Mouse (Mus musculus): ENCODE results near the gene Rnf4. TPM values are rescaled to one million over a fixed set of nuclear protein-coding genes. Genes with fewer than 3 reads are reported as not detected.

The Rnf4 gene
- polyA plus RNA-seq, 1 experiment from 2014 or later: 158 TPM

GRCm38 (mm10) chr5:34330136-34330535 lies 6.0 kb upstream of the Rnf4 start:
- no peaks in the 10 kb centered on the region for H3K36me3 ChIP-seq (ENCODE audit: control insufficient read depth, insufficient read depth, low read length)
- H3K9me3 ChIP-seq (ENCODE audit: control insufficient read depth, low read length): no peaks in the 10 kb centered on the region
- 84% methylated on average over 2 of the region's 2 CpGs for WGBS
- no peak for ATAC-seq (ENCODE audit: low read depth)
- no peak overlapping the region for H3K27ac ChIP-seq (ENCODE audit: low read length)
- H3K4me2 ChIP-seq (ENCODE audit: low read depth, low read length): no peak overlapping the region
- no peak overlapping the region for H3K9ac ChIP-seq (ENCODE audit: low read length)
- H3K4me1 ChIP-seq (replicated peaks; ENCODE audit: control insufficient read depth, insufficient read depth, low read length): peaks cover 7% of the 10 kb centered on the region
- H3K27me3 ChIP-seq (ENCODE audit: control insufficient read depth, insufficient read depth, low read depth, low read length): no peaks in the 10 kb centered on the region
- no peak overlapping the region for H3K4me3 ChIP-seq (ENCODE audit: low read length)

- peaks cover under 1% of the 10 kb centered on the region; the same call in 1 of the 2 replicates for H3K36me3 ChIP-seq (ENCODE audit: control insufficient read depth, insufficient read depth, low read length)
- WGBS: 96% methylated on average over 1 of the region's 1 CpGs
- no peak overlapping the region for H3K9ac ChIP-seq (ENCODE audit: low read length)
- no peak for ATAC-seq (ENCODE audit: low read depth)
- no peak overlapping the region for H3K27ac ChIP-seq (ENCODE audit: low read length)
- peaks cover 11% of the 10 kb centered on the region for H3K4me1 ChIP-seq (replicated peaks; ENCODE audit: control insufficient read depth, insufficient read depth, low read length)
- H3K4me3 ChIP-seq (ENCODE audit: low read length): no peak overlapping the region
- H3K4me2 ChIP-seq (ENCODE audit: low read depth, low read length): no peak overlapping the region
- no peaks in the 10 kb centered on the region for H3K9me3 ChIP-seq (ENCODE audit: control insufficient read depth, low read length)
- no peaks in the 10 kb centered on the region for H3K27me3 ChIP-seq (ENCODE audit: control insufficient read depth, insufficient read depth, low read depth, low read length)
Measured at GRCm38 (mm10) chr5:34334081-34334480, 2.0 kb upstream of the Rnf4 start.

GRCm38 (mm10) chr5:34335539-34336096 lies 471 bp upstream of the Rnf4 start:
- Histone ChIP-seq H3K4me1 (replicated peaks; ENCODE audit: control insufficient read depth, insufficient read depth, low read length) (peaks cover 11% of the 10 kb centered on the region), H3K27me3 (ENCODE audit: control insufficient read depth, insufficient read depth, low read depth, low read length) (no peaks in the 10 kb centered on the region), H3K4me3 (ENCODE audit: low read length) (peak overlapping the region; percentile 99), H3K36me3 (ENCODE audit: control insufficient read depth, insufficient read depth, low read length) (peaks cover 4% of the 10 kb centered on the region; the same call in 1 of the 2 replicates), H3K27ac (ENCODE audit: low read length) (peak overlapping the region; percentile 94), H3K4me2 (ENCODE audit: low read depth, low read length) (peak overlapping the region; percentile 85), H3K9ac (ENCODE audit: low read length) (peak overlapping the region; percentile 99), H3K9me3 (ENCODE audit: control insufficient read depth, low read length) (no peaks in the 10 kb centered on the region)
- ATAC-seq (ENCODE audit: low read depth): peak; percentile 59
- WGBS: 1% methylated on average over 21 of the region's 21 CpGs

- peak overlapping the region; percentile 99 for H3K4me3 ChIP-seq (ENCODE audit: low read length)
- peak overlapping the region; percentile 97 for H3K27ac ChIP-seq (ENCODE audit: low read length)
- peak; percentile 62 for ATAC-seq (ENCODE audit: low read depth)
- H3K4me1 ChIP-seq (replicated peaks; ENCODE audit: control insufficient read depth, insufficient read depth, low read length): peaks cover 15% of the 10 kb centered on the region
- under 1% methylated on average over 42 of the region's 42 CpGs for WGBS
- no peaks in the 10 kb centered on the region for H3K9me3 ChIP-seq (ENCODE audit: control insufficient read depth, low read length)
- no peaks in the 10 kb centered on the region for H3K27me3 ChIP-seq (ENCODE audit: control insufficient read depth, insufficient read depth, low read depth, low read length)
- H3K9ac ChIP-seq (ENCODE audit: low read length): peak overlapping the region; percentile 99
- peak overlapping the region; percentile 91 for H3K4me2 ChIP-seq (ENCODE audit: low read depth, low read length)
- peaks cover 4% of the 10 kb centered on the region; the same call in 1 of the 2 replicates for H3K36me3 ChIP-seq (ENCODE audit: control insufficient read depth, insufficient read depth, low read length)
Measured at GRCm38 (mm10) chr5:34336775-34337450, 824 bp downstream of the Rnf4 start.

GRCm38 (mm10) chr5:34340246-34340645 lies 4.2 kb downstream of the Rnf4 start:
- H3K4me1 ChIP-seq (replicated peaks; ENCODE audit: control insufficient read depth, insufficient read depth, low read length): peaks cover 13% of the 10 kb centered on the region
- 96% methylated on average over 6 of the region's 6 CpGs for WGBS
- no peak overlapping the region for H3K27ac ChIP-seq (ENCODE audit: low read length)
- H3K36me3 ChIP-seq (ENCODE audit: control insufficient read depth, insufficient read depth, low read length): peaks cover 12% of the 10 kb centered on the region; the same call in 1 of the 2 replicates
- H3K4me3 ChIP-seq (ENCODE audit: low read length): no peak overlapping the region
- no peak for ATAC-seq (ENCODE audit: low read depth)
- H3K9ac ChIP-seq (ENCODE audit: low read length): no peak overlapping the region
- no peak overlapping the region for H3K4me2 ChIP-seq (ENCODE audit: low read depth, low read length)
- H3K9me3 ChIP-seq (ENCODE audit: control insufficient read depth, low read length): no peaks in the 10 kb centered on the region
- H3K27me3 ChIP-seq (ENCODE audit: control insufficient read depth, insufficient read depth, low read depth, low read length): no peaks in the 10 kb centered on the region

- Histone ChIP-seq H3K27me3 (ENCODE audit: control insufficient read depth, insufficient read depth, low read depth, low read length) (no peaks in the 10 kb centered on the region), H3K4me3 (ENCODE audit: low read length) (no peak overlapping the region), H3K9me3 (ENCODE audit: control insufficient read depth, low read length) (no peaks in the 10 kb centered on the region), H3K4me1 (replicated peaks; ENCODE audit: control insufficient read depth, insufficient read depth, low read length) (no peaks in the 10 kb centered on the region), H3K36me3 (ENCODE audit: control insufficient read depth, insufficient read depth, low read length) (peaks cover 73% of the 10 kb centered on the region), H3K27ac (ENCODE audit: low read length) (no peak overlapping the region), H3K4me2 (ENCODE audit: low read depth, low read length) (no peak overlapping the region), H3K9ac (ENCODE audit: low read length) (no peak overlapping the region)
- 90% methylated on average over 3 of the region's 3 CpGs for WGBS
- no peak for ATAC-seq (ENCODE audit: low read depth)
Measured at GRCm38 (mm10) chr5:34352084-34352631, 16.1 kb downstream of the Rnf4 start.

- H3K36me3 ChIP-seq (ENCODE audit: control insufficient read depth, insufficient read depth, low read length): peaks cover 20% of the 10 kb centered on the region
- 86% methylated on average over 3 of the region's 3 CpGs for WGBS
Measured at GRCm38 (mm10) chr5:34360261-34360660, 24.2 kb downstream of the Rnf4 start.

GRCm38 (mm10) chr5:34363115-34363514 lies 27.0 kb downstream of the Rnf4 start:
- Histone ChIP-seq H3K27me3 (ENCODE audit: control insufficient read depth, insufficient read depth, low read depth, low read length) (no peaks in the 10 kb centered on the region), H3K36me3 (ENCODE audit: control insufficient read depth, insufficient read depth, low read length) (peaks cover 7% of the 10 kb centered on the region), H3K9ac (ENCODE audit: low read length) (no peak overlapping the region), H3K4me2 (ENCODE audit: low read depth, low read length) (no peak overlapping the region), H3K9me3 (ENCODE audit: control insufficient read depth, low read length) (no peaks in the 10 kb centered on the region), H3K4me1 (replicated peaks; ENCODE audit: control insufficient read depth, insufficient read depth, low read length) (no peaks in the 10 kb centered on the region), H3K4me3 (ENCODE audit: low read length) (no peak overlapping the region), H3K27ac (ENCODE audit: low read length) (no peak overlapping the region)
- no peak for ATAC-seq (ENCODE audit: low read depth)

More at GRCm38 (mm10) chr5:34360261-34360660, 24.2 kb downstream of the Rnf4 start:
- Histone ChIP-seq H3K27ac (ENCODE audit: low read length) (no peak overlapping the region), H3K4me3 (ENCODE audit: low read length) (no peak overlapping the region), H3K27me3 (ENCODE audit: control insufficient read depth, insufficient read depth, low read depth, low read length) (no peaks in the 10 kb centered on the region), H3K9ac (ENCODE audit: low read length) (no peak overlapping the region), H3K4me2 (ENCODE audit: low read depth, low read length) (no peak overlapping the region), H3K9me3 (ENCODE audit: control insufficient read depth, low read length) (no peaks in the 10 kb centered on the region), H3K4me1 (replicated peaks; ENCODE audit: control insufficient read depth, insufficient read depth, low read length) (no peaks in the 10 kb centered on the region)
- no peak for ATAC-seq (ENCODE audit: low read depth)

GRCm38 (mm10) chr5:34368551-34369290 lies 32.6 kb downstream of the Rnf4 start:
- 65% methylated on average over 7 of the region's 7 CpGs for WGBS
- Histone ChIP-seq H3K4me2 (ENCODE audit: low read depth, low read length) (peak overlapping the region; percentile 61), H3K27me3 (ENCODE audit: control insufficient read depth, insufficient read depth, low read depth, low read length) (no peaks in the 10 kb centered on the region), H3K9me3 (ENCODE audit: control insufficient read depth, low read length) (no peaks in the 10 kb centered on the region), H3K27ac (ENCODE audit: low read length) (peak overlapping the region; percentile 62), H3K4me1 (replicated peaks; ENCODE audit: control insufficient read depth, insufficient read depth, low read length) (peaks cover 18% of the 10 kb centered on the region), H3K4me3 (ENCODE audit: low read length) (peak overlapping the region; percentile 90), H3K9ac (ENCODE audit: low read length) (peak overlapping the region; percentile 70), H3K36me3 (ENCODE audit: control insufficient read depth, insufficient read depth, low read length) (peaks cover 5% of the 10 kb centered on the region)
- ATAC-seq (ENCODE audit: low read depth): no peak

Data from lung, embryonic 16.5 days (tissue).